Mouse (Mus musculus): ENCODE results near the gene Styxl1. TPM values are rescaled to one million over a fixed set of nuclear protein-coding genes. Genes with fewer than 3 reads are reported as not detected.

Gene Styxl1
- polyA plus RNA-seq, 1 experiment from 2014 or later = 0.41 TPM

DNA sequence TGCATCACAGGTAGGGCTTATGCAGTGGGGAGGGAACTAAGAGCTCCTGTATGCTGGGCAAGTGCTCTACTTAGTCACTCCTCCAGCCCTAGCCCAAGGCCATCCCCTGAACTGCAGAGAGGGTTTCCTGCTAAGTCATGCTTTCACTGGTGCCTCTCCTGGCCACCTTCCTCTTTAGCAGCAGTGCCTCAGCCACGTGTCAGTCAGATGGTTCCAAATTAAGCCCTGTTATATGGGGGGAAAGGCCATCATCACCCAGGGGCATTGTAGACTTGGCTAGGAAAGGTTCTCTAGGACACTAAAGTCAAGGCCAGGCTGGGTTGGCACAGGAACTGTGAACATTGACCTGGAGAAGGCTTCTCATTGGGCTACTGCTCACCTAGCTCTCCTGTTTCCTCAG lies 70.3 kb downstream of the Styxl1 start:
- no peak overlapping the region for H3K4me3 ChIP-seq
- H3K4me1 ChIP-seq = no peaks in the 10 kb centered on the region
- 64% methylated on average over 1 of the region's 1 CpGs for WGBS
- no peak overlapping the region for H3K4me2 ChIP-seq
- peaks cover 20% of the 10 kb centered on the region for H3K36me3 ChIP-seq (ENCODE audit: poor library complexity, severe bottlenecking)
- no peaks in the 10 kb centered on the region for H3K27me3 ChIP-seq
- H3K9me3 ChIP-seq (replicated peaks) = no peaks in the 10 kb centered on the region
- no peak overlapping the region for H3K9ac ChIP-seq
- no peak overlapping the region for H3K27ac ChIP-seq
- ATAC-seq = no peak

GRCm38 (mm10) chr5:135707039-135707438 lies 71.1 kb downstream of the Styxl1 start:
- Histone ChIP-seq H3K4me3 (no peak overlapping the region), H3K9ac (no peak overlapping the region), H3K27ac (no peak overlapping the region), H3K4me1 (no peaks in the 10 kb centered on the region), H3K4me2 (no peak overlapping the region), H3K9me3 (replicated peaks) (no peaks in the 10 kb centered on the region), H3K36me3 (ENCODE audit: poor library complexity, severe bottlenecking) (peaks cover 27% of the 10 kb centered on the region), H3K27me3 (no peaks in the 10 kb centered on the region)
- no peak for ATAC-seq
- WGBS = 94% methylated on average over 13 of the region's 13 CpGs

DNA sequence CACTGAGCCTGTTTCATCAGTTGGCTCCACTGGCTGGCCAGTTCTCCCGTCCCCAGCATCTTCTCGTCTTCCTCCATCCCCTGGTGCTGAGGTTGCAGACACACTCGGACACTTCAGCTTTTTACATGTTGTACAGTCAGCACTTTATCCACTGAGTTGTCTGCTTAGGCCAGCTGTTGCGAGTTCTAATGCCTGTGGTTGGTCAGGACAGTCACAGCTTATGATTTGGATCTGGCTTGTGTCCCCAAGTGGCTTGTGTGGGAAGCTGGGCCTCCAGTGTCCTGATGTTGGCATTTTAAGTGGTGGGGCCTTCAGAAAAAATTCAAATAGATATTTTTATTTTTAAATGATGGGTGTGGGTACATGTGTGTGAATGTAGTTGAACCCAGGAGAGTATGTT lies 72.8 kb downstream of the Styxl1 start:
- Histone ChIP-seq H3K4me2 (no peak overlapping the region), H3K4me3 (no peak overlapping the region), H3K27me3 (no peaks in the 10 kb centered on the region), H3K36me3 (ENCODE audit: poor library complexity, severe bottlenecking) (peaks cover 41% of the 10 kb centered on the region), H3K9me3 (replicated peaks) (no peaks in the 10 kb centered on the region), H3K4me1 (no peaks in the 10 kb centered on the region), H3K9ac (no peak overlapping the region), H3K27ac (no peak overlapping the region)
- WGBS = 95% methylated on average over 4 of the region's 4 CpGs
- no peak for ATAC-seq

DNA sequence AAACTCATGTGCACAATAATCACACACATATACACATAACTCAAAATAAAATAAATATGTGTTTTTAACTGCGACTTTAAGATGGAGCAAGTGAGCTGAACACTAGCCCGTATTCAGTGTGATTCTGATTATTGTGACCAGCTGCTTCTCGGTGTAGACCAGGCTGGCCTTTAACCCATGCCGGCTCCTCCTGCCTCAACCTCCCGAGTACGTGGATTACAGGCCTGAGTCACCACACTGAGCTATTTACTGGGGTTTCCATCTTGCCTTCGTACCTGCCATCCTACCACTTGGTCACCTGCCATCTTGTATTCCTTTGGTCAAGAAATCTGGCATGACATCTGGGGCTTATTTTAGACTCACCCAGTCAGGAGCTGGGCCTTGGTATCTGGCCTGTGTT lies 74.8 kb downstream of the Styxl1 start:
- Histone ChIP-seq H3K9me3 (replicated peaks) (no peaks in the 10 kb centered on the region), H3K4me1 (no peaks in the 10 kb centered on the region), H3K27ac (no peak overlapping the region), H3K36me3 (ENCODE audit: poor library complexity, severe bottlenecking) (peaks cover 47% of the 10 kb centered on the region), H3K27me3 (no peaks in the 10 kb centered on the region), H3K4me2 (no peak overlapping the region), H3K9ac (no peak overlapping the region), H3K4me3 (no peak overlapping the region)
- 92% methylated on average over 7 of the region's 7 CpGs for WGBS
- no peak for ATAC-seq

DNA sequence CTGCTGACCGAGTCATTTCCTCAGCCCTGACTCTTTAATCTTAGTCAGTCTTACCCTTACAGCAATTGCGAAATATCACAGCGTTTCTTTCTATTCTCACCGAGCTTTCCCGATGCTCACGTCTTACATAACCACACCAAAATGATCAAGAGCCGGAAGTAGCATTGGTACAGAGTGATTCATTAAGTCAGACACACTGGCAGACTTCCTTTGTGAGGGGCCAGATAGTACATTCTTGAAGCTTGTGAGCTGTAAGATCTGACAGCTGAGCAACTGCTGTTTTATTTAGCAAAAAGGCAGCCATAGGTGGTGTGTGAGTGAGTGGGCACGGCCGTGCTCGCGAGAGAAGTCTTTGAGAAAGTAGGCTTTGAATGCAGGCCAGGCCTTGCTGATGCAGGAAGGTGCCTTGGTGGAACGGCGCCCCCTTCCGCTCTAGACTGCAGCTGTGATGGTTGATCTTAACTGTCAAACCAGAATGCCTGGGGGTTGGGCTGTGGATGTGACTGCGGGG lies 75.4 kb downstream of the Styxl1 start:
- peaks cover 49% of the 10 kb centered on the region for H3K36me3 ChIP-seq (ENCODE audit: poor library complexity, severe bottlenecking)
- WGBS = 79% methylated on average over 15 of the region's 15 CpGs
- H3K9ac ChIP-seq = no peak overlapping the region
- no peaks in the 10 kb centered on the region for H3K4me1 ChIP-seq
- no peaks in the 10 kb centered on the region for H3K27me3 ChIP-seq
- H3K4me3 ChIP-seq = no peak overlapping the region
- H3K27ac ChIP-seq = no peak overlapping the region
- no peak for ATAC-seq
- H3K9me3 ChIP-seq (replicated peaks) = no peaks in the 10 kb centered on the region
- no peak overlapping the region for H3K4me2 ChIP-seq

GRCm38 (mm10) chr5:135702190-135702589 lies 76.0 kb downstream of the Styxl1 start:
- 90% methylated on average over 6 of the region's 6 CpGs for WGBS
- Histone ChIP-seq H3K36me3 (ENCODE audit: poor library complexity, severe bottlenecking) (peaks cover 44% of the 10 kb centered on the region), H3K27ac (no peak overlapping the region), H3K27me3 (no peaks in the 10 kb centered on the region), H3K9me3 (replicated peaks) (no peaks in the 10 kb centered on the region), H3K9ac (no peak overlapping the region), H3K4me1 (no peaks in the 10 kb centered on the region), H3K4me2 (no peak overlapping the region), H3K4me3 (no peak overlapping the region)
- no peak for ATAC-seq

DNA sequence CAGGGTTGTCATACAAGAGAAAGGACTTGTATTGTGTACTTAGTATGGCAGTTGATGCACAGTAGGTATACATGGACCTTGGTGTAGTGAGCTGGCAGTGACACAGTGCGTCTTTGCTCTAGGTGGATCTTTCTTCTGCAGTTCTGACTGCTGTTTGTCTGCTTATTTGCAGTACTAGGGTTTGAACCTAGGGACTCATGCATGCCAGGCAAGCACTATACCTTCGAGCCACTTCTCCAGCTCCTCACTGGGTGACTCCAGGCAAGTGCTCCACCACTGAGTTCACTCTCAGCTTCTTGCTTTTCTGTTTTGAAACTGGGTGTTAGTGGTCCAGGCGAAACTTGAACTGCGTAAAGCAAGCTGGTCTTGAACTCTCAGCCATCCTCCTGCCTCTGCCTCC lies 76.6 kb downstream of the Styxl1 start:
- no peaks in the 10 kb centered on the region for H3K4me1 ChIP-seq
- no peak for ATAC-seq
- H3K9me3 ChIP-seq (replicated peaks) = no peaks in the 10 kb centered on the region
- H3K27ac ChIP-seq = no peak overlapping the region
- H3K9ac ChIP-seq = no peak overlapping the region
- H3K4me3 ChIP-seq = no peak overlapping the region
- peaks cover 38% of the 10 kb centered on the region for H3K36me3 ChIP-seq (ENCODE audit: poor library complexity, severe bottlenecking)
- H3K27me3 ChIP-seq = no peaks in the 10 kb centered on the region
- no peak overlapping the region for H3K4me2 ChIP-seq
- 95% methylated on average over 4 of the region's 4 CpGs for WGBS

- Histone ChIP-seq H3K27me3 (no peaks in the 10 kb centered on the region), H3K9me3 (replicated peaks) (no peaks in the 10 kb centered on the region), H3K9ac (no peak overlapping the region), H3K4me1 (0 out of 2 replicates have a peak, but pooled peaks cover 3% of the 10 kb centered on the region), H3K36me3 (ENCODE audit: poor library complexity, severe bottlenecking) (peaks cover 35% of the 10 kb centered on the region), H3K4me3 (no peak overlapping the region), H3K4me2 (no peak overlapping the region), H3K27ac (no peak overlapping the region)
- ATAC-seq = no peak
- 90% methylated on average over 5 of the region's 5 CpGs for WGBS
Measured at GRCm38 (mm10) chr5:135697711-135698111, 80.5 kb downstream of the Styxl1 start.

Small RNAs within 50 kb of the gene (microRNA-seq; reads per million reads assigned to microRNA genes)
- not detected for gene Mir7034

Other genes with a start within 250 kb of the Styxl1 start
- 32.3 and 38.1 TPM in 2 replicates for gene Hip1, start 233.3 kb downstream of the Styxl1 start, polyA plus RNA-seq (2015; fragmentation: Nextera tagmentation; extraction: Ambion mirVana)
- not detected in 2 replicates for gene Ccl26, start 214.8 kb downstream of the Styxl1 start, polyA plus RNA-seq (2015; fragmentation: Nextera tagmentation; extraction: Ambion mirVana)
- 1.3 and 2.1 TPM in 2 replicates for gene Ccl24, start 205.3 kb downstream of the Styxl1 start, polyA plus RNA-seq (2015; fragmentation: Nextera tagmentation; extraction: Ambion mirVana)
- gene Rhbdd2, start 145.8 kb downstream of the Styxl1 start, polyA plus RNA-seq (2015; fragmentation: Nextera tagmentation; extraction: Ambion mirVana) = 56.3 and 66.2 TPM in 2 replicates
- 102 and 121 TPM in 2 replicates for gene Por, start 108.4 kb downstream of the Styxl1 start, polyA plus RNA-seq (2015; fragmentation: Nextera tagmentation; extraction: Ambion mirVana)
- 67.0 and 69.7 TPM in 2 replicates for gene Tmem120a, start 33.9 kb downstream of the Styxl1 start, polyA plus RNA-seq (2015; fragmentation: Nextera tagmentation; extraction: Ambion mirVana)
- 558 and 564 TPM in 2 replicates for gene Mdh2, start 95 bp upstream of the Styxl1 start, polyA plus RNA-seq (2015; fragmentation: Nextera tagmentation; extraction: Ambion mirVana)
- 45.8 and 52.8 TPM in 2 replicates for gene Srrm3, start 28.5 kb upstream of the Styxl1 start, polyA plus RNA-seq (2015; fragmentation: Nextera tagmentation; extraction: Ambion mirVana)
- gene Hspb1, start 109.5 kb upstream of the Styxl1 start, polyA plus RNA-seq (2015; fragmentation: Nextera tagmentation; extraction: Ambion mirVana) = 3.9 and 4.3 TPM in 2 replicates
- gene Ywhag, start 156.2 kb upstream of the Styxl1 start, polyA plus RNA-seq (2015; fragmentation: Nextera tagmentation; extraction: Ambion mirVana) = 424 and 485 TPM in 2 replicates
- 0.48 TPM in 2 replicates for gene Ssc4d, start 196.1 kb upstream of the Styxl1 start, polyA plus RNA-seq (2015; fragmentation: Nextera tagmentation; extraction: Ambion mirVana)
- not detected in 2 replicates for gene Zp3, start 201.7 kb upstream of the Styxl1 start, polyA plus RNA-seq (2015; fragmentation: Nextera tagmentation; extraction: Ambion mirVana)
- 25.5 and 27.2 TPM in 2 replicates for gene Dtx2, start 216.4 kb upstream of the Styxl1 start, polyA plus RNA-seq (2015; fragmentation: Nextera tagmentation; extraction: Ambion mirVana)